Mouse (Mus musculus) embryonic facial prominence, embryonic 14.5 days (tissue): ENCODE data around the gene Ttc7b. TPM values are rescaled to one million over a fixed set of nuclear protein-coding genes. Genes with fewer than 3 reads are reported as not detected.

Experiments
- ATAC-seq: fragments of 200-750 bp; cut with Nextera tagmentation; 2 replicates; pipeline ENCODE4 v1.8.0; 2017; ENCODE audit warnings: low read depth, moderate number of reproducible peaks, moderate TSS enrichment
- DNase-seq: peaks from one replicate; pipeline ENCODE4 v3.0.0-alpha.2; 2015; ENCODE audit warnings: low spot score
- H3K27ac ChIP-seq: fragments of 300-500 bp; sonication (generic); replicated peaks from 2 replicates; pipeline ENCODE4 v1.5.1; 2014; ENCODE audit warnings: low read depth, mild to moderate bottlenecking, low read length, moderate library complexity
- H3K27me3 ChIP-seq: fragments of 300-500 bp; sonication (generic); replicated peaks from 2 replicates; pipeline ENCODE4 v1.6.1; 2014; ENCODE audit warnings: low read length; ENCODE audit not compliant: control insufficient read depth, insufficient read depth
- H3K36me3 ChIP-seq: fragments of 300-500 bp; sonication (generic); 2 replicates; pipeline ENCODE4 v1.6.1; 2014; ENCODE audit warnings: low read length, mixed read lengths; ENCODE audit not compliant: control insufficient read depth, insufficient read depth
- H3K4me1 ChIP-seq: fragments of 300-500 bp; sonication (generic); 2 replicates; pipeline ENCODE4 v1.6.1; 2014; ENCODE audit warnings: antibody characterized with exemption, low read length; ENCODE audit not compliant: control insufficient read depth, insufficient read depth
- H3K4me2 ChIP-seq: fragments of 300-500 bp; sonication (generic); 2 replicates; pipeline ENCODE4 v1.6.1; 2014; ENCODE audit warnings: low read depth, mild to moderate bottlenecking, low read length, moderate library complexity, mixed read lengths
- H3K4me3 ChIP-seq: fragments of 300-500 bp; sonication (generic); 2 replicates; pipeline ENCODE4 v1.5.1; 2014; ENCODE audit warnings: low read depth, mild to moderate bottlenecking, low read length
- H3K9ac ChIP-seq: fragments of 300-500 bp; sonication (generic); 2 replicates; pipeline ENCODE4 v1.6.1; 2014; ENCODE audit warnings: low read depth, mild to moderate bottlenecking, low read length, moderate library complexity, mixed read lengths
- H3K9me3 ChIP-seq: fragments of 300-500 bp; sonication (generic); 2 replicates; pipeline ENCODE4 v1.6.1; 2016; ENCODE audit warnings: low read length; ENCODE audit not compliant: control insufficient read depth
- WGBS: fragments of 180-500 bp; shearing (Covaris S2); extraction: QIAGEN DNeasy Blood & Tissue Kit; methylation state at CpG from one replicate; pipeline ENCODE4 v1.1.7; 2014; 5-methylcytosine and 5-hydroxymethylcytosine counted together
- polyA plus RNA-seq: library from polyadenylated mRNA; unstranded; fragments of >200 nt; fragmentation: Nextera tagmentation; extraction: Ambion mirVana; gene quantifications from 2 replicates; pipeline ENCODE4 v1.2.1, GENCODE M21; 2014

Ttc7b gene
- polyA plus RNA-seq, 1 experiment from 2014 or later = 6.6 TPM

DNA sequence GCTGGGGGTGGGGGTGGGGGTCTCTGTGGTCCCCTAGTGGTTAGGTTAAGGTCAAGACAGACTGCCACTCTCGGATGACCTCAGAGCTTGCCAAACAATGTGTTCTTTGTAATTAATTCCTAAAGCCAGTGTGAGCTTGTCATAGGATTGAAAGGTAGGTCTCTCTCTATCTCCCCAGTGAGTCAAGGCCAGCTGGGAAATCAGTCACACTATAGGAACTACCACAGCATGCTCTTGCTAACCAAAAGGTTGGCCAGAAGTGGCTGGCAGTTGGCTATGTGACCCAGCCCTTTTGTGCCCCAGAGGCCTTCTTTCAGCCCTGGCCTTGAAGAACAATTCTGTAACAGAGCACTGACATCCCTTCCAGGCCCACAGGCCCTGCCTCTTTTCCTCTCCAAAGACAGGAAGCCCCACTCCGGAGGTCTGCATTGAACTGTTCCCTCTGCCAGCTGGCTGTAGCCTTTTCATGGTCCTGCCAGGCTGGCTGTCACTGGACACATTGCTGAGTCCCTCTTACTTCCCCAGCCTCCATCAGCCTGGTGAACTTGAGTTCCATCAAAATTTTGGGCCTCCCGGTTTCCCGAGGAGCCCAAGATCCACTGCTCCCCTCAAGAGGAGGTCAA, 215.5 kb downstream of the Ttc7b start:
- H3K9me3 ChIP-seq = no peaks in the 10 kb centered on the region

DNA sequence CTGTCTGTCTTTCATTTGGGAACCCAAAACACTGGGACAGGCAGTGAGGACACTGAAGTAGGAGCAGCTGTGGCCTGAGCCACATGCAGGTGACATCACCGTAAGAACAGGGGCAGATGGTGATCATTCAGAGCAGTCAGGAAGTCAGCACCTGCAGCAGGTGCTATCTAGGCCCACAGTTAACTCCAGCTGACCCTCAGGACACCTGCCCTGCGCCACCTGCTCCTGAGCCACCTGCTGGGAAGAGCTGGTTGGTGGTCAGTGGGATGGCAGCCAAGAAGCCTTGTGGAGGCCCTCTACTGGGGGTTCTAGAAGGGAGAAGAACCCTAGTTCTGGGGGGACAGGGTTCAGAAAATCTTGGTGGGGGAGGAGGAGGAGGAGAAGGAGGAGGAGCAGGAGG, 216.3 kb downstream of the Ttc7b start:
- no peak overlapping the region for H3K9ac ChIP-seq
- H3K27me3 ChIP-seq = no peaks in the 10 kb centered on the region
- no peak for ATAC-seq
- H3K4me3 ChIP-seq = no peak overlapping the region
- no peaks in the 10 kb centered on the region for H3K9me3 ChIP-seq
- H3K36me3 ChIP-seq = peaks cover 7% of the 10 kb centered on the region; the same call in 1 of the 2 replicates
- WGBS = 73% methylated on average over 2 of the region's 2 CpGs
- DNase-seq = no peak
- H3K4me2 ChIP-seq = no peak overlapping the region
- no peak overlapping the region for H3K27ac ChIP-seq
- no peaks in the 10 kb centered on the region for H3K4me1 ChIP-seq

More for the DNA sequence above, 215.5 kb downstream of the Ttc7b start:
- Histone ChIP-seq H3K4me3 (no peak overlapping the region), H3K9ac (no peak overlapping the region), H3K4me1 (no peaks in the 10 kb centered on the region), H3K27me3 (no peaks in the 10 kb centered on the region), H3K36me3 (peaks cover 4% of the 10 kb centered on the region; the same call in 1 of the 2 replicates), H3K27ac (no peak overlapping the region), H3K4me2 (no peak overlapping the region)
- ATAC-seq (no peak), DNase-seq (no peak)
- 58% methylated on average over 4 of the region's 4 CpGs for WGBS

- no peak overlapping the region for H3K27ac ChIP-seq
- no peaks in the 10 kb centered on the region for H3K4me1 ChIP-seq
- no peak overlapping the region for H3K9ac ChIP-seq
- DNase-seq (no peak), ATAC-seq (no peak)
- no peaks in the 10 kb centered on the region for H3K27me3 ChIP-seq
- no peak overlapping the region for H3K4me3 ChIP-seq
- WGBS = 71% methylated on average over 7 of the region's 7 CpGs
- no peaks in the 10 kb centered on the region for H3K9me3 ChIP-seq
- H3K4me2 ChIP-seq = no peak overlapping the region
- peaks cover 7% of the 10 kb centered on the region; the same call in 1 of the 2 replicates for H3K36me3 ChIP-seq
Observed at GRCm38 (mm10) chr12:100303141-100303540, 217.5 kb downstream of the Ttc7b start.

- Histone ChIP-seq H3K36me3 (peaks cover 7% of the 10 kb centered on the region; the same call in 1 of the 2 replicates), H3K4me3 (no peak overlapping the region), H3K9me3 (0 out of 2 replicates have a peak, but pooled peaks cover 4% of the 10 kb centered on the region), H3K27ac (no peak overlapping the region), H3K4me1 (no peaks in the 10 kb centered on the region), H3K4me2 (no peak overlapping the region), H3K27me3 (no peaks in the 10 kb centered on the region), H3K9ac (no peak overlapping the region)
- no peak for DNase-seq
- 76% methylated on average over 5 of the region's 5 CpGs for WGBS
- ATAC-seq = no peak; the same call in 1 of the 2 replicates
Observed at GRCm38 (mm10) chr12:100300446-100300845, 220.2 kb downstream of the Ttc7b start.

DNA sequence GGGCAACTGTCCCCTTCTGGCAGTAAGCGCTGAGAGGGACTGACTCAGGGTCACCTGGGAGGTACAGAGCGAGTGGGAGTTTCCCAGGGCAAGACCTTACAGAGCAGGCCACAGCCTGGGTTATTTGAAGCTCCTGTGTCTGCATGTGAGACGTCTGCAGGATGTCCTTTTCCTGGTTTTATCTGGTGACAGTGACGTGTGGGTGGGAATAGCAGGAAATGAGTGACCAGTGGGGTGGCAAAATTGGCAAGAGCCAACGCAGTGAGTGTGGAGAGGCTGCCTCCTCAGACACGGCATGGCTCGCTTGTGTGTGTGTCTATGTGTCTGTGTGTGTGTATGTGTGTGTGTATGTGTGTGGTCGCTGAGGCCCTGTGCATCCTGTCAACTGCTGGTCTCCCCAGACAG, 221.3 kb downstream of the Ttc7b start:
- Histone ChIP-seq H3K4me3 (no peak overlapping the region), H3K9ac (no peak overlapping the region), H3K27ac (0 out of 2 replicates have a peak overlapping the region, but pooled peaks have one; percentile 46), H3K9me3 (peaks cover 7% of the 10 kb centered on the region; the same call in 1 of the 2 replicates), H3K36me3 (peaks cover 7% of the 10 kb centered on the region; the same call in 1 of the 2 replicates), H3K4me2 (no peak overlapping the region), H3K4me1 (peaks cover under 1% of the 10 kb centered on the region; the same call in 1 of the 2 replicates), H3K27me3 (no peaks in the 10 kb centered on the region)
- DNase-seq = no peak
- 75% methylated on average over 8 of the region's 8 CpGs for WGBS
- no peak for ATAC-seq

- no peak for DNase-seq
- H3K36me3 ChIP-seq = peaks cover 7% of the 10 kb centered on the region; the same call in 1 of the 2 replicates
- peaks cover 5% of the 10 kb centered on the region; the same call in 1 of the 2 replicates for H3K4me1 ChIP-seq
- no peak overlapping the region for H3K4me3 ChIP-seq
- H3K27me3 ChIP-seq = no peaks in the 10 kb centered on the region
- no peak overlapping the region for H3K4me2 ChIP-seq
- no peak for ATAC-seq
- peaks cover 7% of the 10 kb centered on the region; the same call in 1 of the 2 replicates for H3K9me3 ChIP-seq
- 81% methylated on average over 2 of the region's 2 CpGs for WGBS
- H3K9ac ChIP-seq = no peak overlapping the region
- 0 out of 2 replicates have a peak overlapping the region, but pooled peaks have one; percentile 46 for H3K27ac ChIP-seq
Observed at GRCm38 (mm10) chr12:100298788-100299187, 221.8 kb downstream of the Ttc7b start.

- peaks cover 7% of the 10 kb centered on the region; the same call in 1 of the 2 replicates for H3K9me3 ChIP-seq
- H3K4me3 ChIP-seq = no peak overlapping the region
- WGBS = 94% methylated on average over 2 of the region's 4 CpGs
- peaks cover 5% of the 10 kb centered on the region; the same call in 1 of the 2 replicates for H3K4me1 ChIP-seq
- H3K9ac ChIP-seq = no peak overlapping the region
- no peak overlapping the region for H3K4me2 ChIP-seq
- peaks cover 7% of the 10 kb centered on the region; the same call in 1 of the 2 replicates for H3K36me3 ChIP-seq
- H3K27ac ChIP-seq = no peak overlapping the region
- DNase-seq (no peak), ATAC-seq (no peak)
- H3K27me3 ChIP-seq = no peaks in the 10 kb centered on the region
Observed at GRCm38 (mm10) chr12:100297961-100298360, 222.7 kb downstream of the Ttc7b start.

- WGBS = 84% methylated on average over 2 of the region's 2 CpGs
- H3K4me3 ChIP-seq = no peak overlapping the region
Observed at GRCm38 (mm10) chr12:100294457-100294856, 226.2 kb downstream of the Ttc7b start.

More at GRCm38 (mm10) chr12:100294457-100294856, 226.2 kb downstream of the Ttc7b start:
- DNase-seq (no peak), ATAC-seq (no peak)
- Histone ChIP-seq H3K4me1 (peaks cover 24% of the 10 kb centered on the region), H3K36me3 (no peaks in the 10 kb centered on the region), H3K9ac (no peak overlapping the region), H3K27ac (peak overlapping the region; percentile 45), H3K9me3 (peaks cover 7% of the 10 kb centered on the region; the same call in 1 of the 2 replicates), H3K27me3 (no peaks in the 10 kb centered on the region), H3K4me2 (no peak overlapping the region)
